Mouse (Mus musculus) kidney, embryonic 15.5 days (tissue): ENCODE data around the gene Gm12248. TPM values are rescaled to one million over a fixed set of nuclear protein-coding genes. Genes with fewer than 3 reads are reported as not detected.

Source experiments
- polyA plus RNA-seq: library from polyadenylated mRNA; unstranded; fragments of >200 nt; fragmentation: Nextera tagmentation; extraction: Ambion mirVana; gene quantifications from 2 replicates; pipeline ENCODE4 v1.2.1, GENCODE M21; 2015

Gene Gm12248
- polyA plus RNA-seq, 1 experiment from 2014 or later, result 0.21 TPM

Other genes with a start within 250 kb of the Gm12248 start
- gene Larp1, start 84.1 kb downstream of the Gm12248 start, polyA plus RNA-seq, result 17.7 and 19.3 TPM in 2 replicates
- 85.7 and 89.9 TPM in 2 replicates for gene Cnot8, start 11.0 kb upstream of the Gm12248 start, polyA plus RNA-seq
- gene Gemin5, start 75.4 kb upstream of the Gm12248 start, polyA plus RNA-seq, result 24.5 and 24.7 TPM in 2 replicates
- gene Mrpl22, start 78.5 kb upstream of the Gm12248 start, polyA plus RNA-seq, result 145 TPM in 2 replicates
- gene Igtp, start 106.4 kb upstream of the Gm12248 start, polyA plus RNA-seq, result 4.5 and 4.6 TPM in 2 replicates
- gene Irgm2, start 106.5 kb upstream of the Gm12248 start, polyA plus RNA-seq, result 2.1 and 2.4 TPM in 2 replicates
- 0.18 TPM in 1 of 2 replicates, not detected in the other for gene 4930438A08Rik, start 181.7 kb upstream of the Gm12248 start, polyA plus RNA-seq
- 29.1 and 30.5 TPM in 2 replicates for gene Zfp692, start 213.9 kb upstream of the Gm12248 start, polyA plus RNA-seq
- gene Zfp672, start 237.2 kb upstream of the Gm12248 start, polyA plus RNA-seq, result 36.2 and 40.4 TPM in 2 replicates
- 34.2 and 37.0 TPM in 2 replicates for gene Sh3bp5l, start 237.6 kb upstream of the Gm12248 start, polyA plus RNA-seq